Mouse (Mus musculus): ENCODE data around the gene Pcyt1a.

Gene Pcyt1a

GRCm38 (mm10) chr16:32430474-32431046 is at the start of gene Pcyt1a:
Gene Pcyt1a, plus strand, starts transcription at chr16:32430921.
- peak; percentile 78 to 81 for DNase-seq (ENCODE audit: low read depth in 1 of 2, low spot score in 2 of 2)

GRCm38 (mm10) chr16:32382901-32383300 is 47.8 kb upstream of the Pcyt1a start:
- no peak for DNase-seq (ENCODE audit: low read depth in 1 of 2, low spot score in 2 of 2)

GRCm38 (mm10) chr16:32384885-32385284 is 45.8 kb upstream of the Pcyt1a start:
- no peak for DNase-seq (ENCODE audit: low read depth in 1 of 2, low spot score in 2 of 2)

- DNase-seq (ENCODE audit: low read depth in 1 of 2, low spot score in 2 of 2): no peak
Observed at GRCm38 (mm10) chr16:32386826-32387225, 43.9 kb upstream of the Pcyt1a start.

- no peak for DNase-seq (ENCODE audit: low read depth in 1 of 2, low spot score in 2 of 2)
Observed at GRCm38 (mm10) chr16:32389049-32389448, 41.7 kb upstream of the Pcyt1a start.

GRCm38 (mm10) chr16:32389841-32390240 is 40.9 kb upstream of the Pcyt1a start:
- DNase-seq (ENCODE audit: low read depth in 1 of 2, low spot score in 2 of 2): no peak

- DNase-seq (ENCODE audit: low read depth in 1 of 2, low spot score in 2 of 2): no peak
Observed at GRCm38 (mm10) chr16:32390882-32391281, 39.8 kb upstream of the Pcyt1a start.

GRCm38 (mm10) chr16:32395679-32396540 is 34.8 kb upstream of the Pcyt1a start:
- DNase-seq (ENCODE audit: low read depth in 1 of 2, low spot score in 2 of 2): no peak

- DNase-seq (ENCODE audit: low read depth in 1 of 2, low spot score in 2 of 2): no peak
Observed at GRCm38 (mm10) chr16:32396541-32396835, 34.2 kb upstream of the Pcyt1a start.

GRCm38 (mm10) chr16:32398206-32398605 is 32.5 kb upstream of the Pcyt1a start:
- no peak for DNase-seq (ENCODE audit: low read depth in 1 of 2, low spot score in 2 of 2)

- peak in 1 of 2 experiments; percentile 26 for DNase-seq (ENCODE audit: low read depth in 1 of 2, low spot score in 2 of 2)
Observed at GRCm38 (mm10) chr16:32400267-32400666, 30.5 kb upstream of the Pcyt1a start, which contains the start of gene Tm4sf19. Gene Tm4sf19, plus strand, starts transcription at chr16:32400506.

- peak; percentile 73 to 82 for DNase-seq (ENCODE audit: low read depth in 1 of 2, low spot score in 2 of 2)
Observed at GRCm38 (mm10) chr16:32401335-32401965, 29.3 kb upstream of the Pcyt1a start.

GRCm38 (mm10) chr16:32402818-32403217 is 27.9 kb upstream of the Pcyt1a start:
- peak in 1 of 2 experiments; percentile 53 for DNase-seq (ENCODE audit: low read depth in 1 of 2, low spot score in 2 of 2)

GRCm38 (mm10) chr16:32405716-32406115 is 25.0 kb upstream of the Pcyt1a start:
- DNase-seq (ENCODE audit: low read depth in 1 of 2, low spot score in 2 of 2): no peak

GRCm38 (mm10) chr16:32406671-32407070 is 24.1 kb upstream of the Pcyt1a start:
- DNase-seq (ENCODE audit: low read depth in 1 of 2, low spot score in 2 of 2): no peak

- DNase-seq (ENCODE audit: low read depth in 1 of 2, low spot score in 2 of 2): no peak
Observed at GRCm38 (mm10) chr16:32407730-32408129, 23.0 kb upstream of the Pcyt1a start.

GRCm38 (mm10) chr16:32417457-32417856 is 13.3 kb upstream of the Pcyt1a start:
- no peak for DNase-seq (ENCODE audit: low read depth in 1 of 2, low spot score in 2 of 2)

- peak; percentile 94 to 96 for DNase-seq (ENCODE audit: low read depth in 1 of 2, low spot score in 2 of 2)
Observed at GRCm38 (mm10) chr16:32419517-32420483, 10.9 kb upstream of the Pcyt1a start, which contains the start of gene Tctex1d2. Gene Tctex1d2, plus strand, starts transcription at chr16:32419702.

GRCm38 (mm10) chr16:32427506-32427905 is 3.2 kb upstream of the Pcyt1a start:
- no peak for DNase-seq (ENCODE audit: low read depth in 1 of 2, low spot score in 2 of 2)

GRCm38 (mm10) chr16:32431047-32431591 is 398 bp downstream of the Pcyt1a start:
- DNase-seq (ENCODE audit: low read depth in 1 of 2, low spot score in 2 of 2): no peak

GRCm38 (mm10) chr16:32431926-32432325 is 1.2 kb downstream of the Pcyt1a start:
- no peak for DNase-seq (ENCODE audit: low read depth in 1 of 2, low spot score in 2 of 2)

All from monocyte, adult 2 months (primary cell).